Mouse (Mus musculus) thymus, adult 2 months (tissue): ENCODE data around the gene Col25a1. TPM values are rescaled to one million over a fixed set of nuclear protein-coding genes. Genes with fewer than 3 reads are reported as not detected.

Experiments
- DNase-seq: peaks from one replicate; pipeline ENCODE4 v3.0.0; 2021
- H3K27ac ChIP-seq: fragments of 200-500 bp; 2 replicates; pipeline ENCODE4 v1.5.1; 2012; ENCODE audit warnings: low read length, control low read depth; ENCODE audit not compliant: control insufficient read depth, insufficient read depth
- H3K27me3 ChIP-seq: fragments of 200-500 bp; 2 replicates; pipeline ENCODE4 v1.6.1; 2012; ENCODE audit warnings: mild to moderate bottlenecking, low read length, moderate library complexity, mixed read lengths; ENCODE audit not compliant: control insufficient read depth, insufficient read depth
- H3K36me3 ChIP-seq: fragments of 200-500 bp; 2 replicates; pipeline ENCODE4 v1.6.1; 2012; ENCODE audit warnings: mild to moderate bottlenecking, low read length, moderate library complexity; ENCODE audit not compliant: control insufficient read depth, insufficient read depth
- H3K4me1 ChIP-seq: fragments of 200-500 bp; replicated peaks from 2 replicates; pipeline ENCODE4 v1.6.1; 2012; ENCODE audit warnings: low read length; ENCODE audit not compliant: control insufficient read depth, insufficient read depth
- H3K4me3 ChIP-seq: fragments of 200-500 bp; 2 replicates; pipeline ENCODE4 v1.5.1; 2012; ENCODE audit warnings: mild to moderate bottlenecking, low read length, control low read depth, moderate library complexity; ENCODE audit not compliant: control insufficient read depth, insufficient read depth
- CTCF ChIP-seq: fragments of 200-500 bp; IDR thresholded peaks from 2 replicates; pipeline ENCODE4 v1.5.1; 2012; ENCODE audit warnings: mild to moderate bottlenecking, control low read depth, low read length, moderate library complexity, borderline replicate concordance; ENCODE audit not compliant: control insufficient read depth, poor library complexity, insufficient read depth; ENCODE audit errors: extremely low read depth
- POLR2A ChIP-seq: fragments of 200-500 bp; IDR thresholded peaks from 2 replicates; pipeline ENCODE4 v1.6.1; 2012; ENCODE audit warnings: mild to moderate bottlenecking, low read length, control low read depth, moderate library complexity; ENCODE audit not compliant: control insufficient read depth, poor library complexity, insufficient read depth; ENCODE audit errors: extremely low read depth
- WGBS: fragments of 180-500 bp; shearing (Covaris S2); methylation state at CpG from one replicate; pipeline ENCODE4 v1.1.7; 2018; 5-methylcytosine and 5-hydroxymethylcytosine counted together
- polyA plus RNA-seq: library from polyadenylated mRNA; depleted of rRNA; stranded (reverse); fragments of >200 nt; gene quantifications from 2 replicates; pipeline ENCODE4 v1.2.3, GENCODE M21; 2012

The Col25a1 gene
- polyA plus RNA-seq, 1 experiment, result not detected

GRCm38 (mm10) chr3:130310694-130311305 is 179.5 kb downstream of the Col25a1 start:
- Histone ChIP-seq H3K36me3 (no peaks in the 10 kb centered on the region), H3K27me3 (no peaks in the 10 kb centered on the region), H3K27ac (no peak overlapping the region), H3K4me3 (no peak overlapping the region), H3K4me1 (no peaks in the 10 kb centered on the region)
- DNase-seq, result no peak
- TF ChIP-seq POLR2A (no peak), CTCF (no peak)
- WGBS, result 89% methylated on average over 14 of the region's 14 CpGs

DNA sequence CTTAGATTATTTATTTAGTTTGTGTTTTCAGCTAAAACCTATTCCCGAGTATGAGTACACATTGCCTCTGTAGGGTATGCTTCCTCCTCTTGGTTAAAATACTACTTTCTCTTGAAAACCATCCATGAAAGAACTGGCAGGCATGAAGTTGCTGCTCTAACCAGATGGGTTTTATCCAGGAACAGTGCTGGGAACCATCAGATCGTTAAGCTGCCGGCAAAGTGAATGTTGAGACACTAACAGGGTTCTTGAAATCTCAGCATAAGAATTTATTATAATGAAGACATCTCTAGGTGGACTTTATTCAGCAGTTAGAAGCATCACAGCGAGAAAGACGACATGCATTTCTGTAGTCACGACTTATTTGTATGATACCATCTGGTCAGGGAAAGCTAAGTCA is 181.9 kb downstream of the Col25a1 start:
- 95% methylated on average over 6 of the region's 6 CpGs for WGBS
- TF ChIP-seq CTCF (no peak), POLR2A (no peak)
- no peak for DNase-seq
- no peak overlapping the region for H3K27ac ChIP-seq
- H3K4me3 ChIP-seq, result no peak overlapping the region
- no peaks in the 10 kb centered on the region for H3K27me3 ChIP-seq
- H3K4me1 ChIP-seq, result no peaks in the 10 kb centered on the region
- H3K36me3 ChIP-seq, result no peaks in the 10 kb centered on the region

DNA sequence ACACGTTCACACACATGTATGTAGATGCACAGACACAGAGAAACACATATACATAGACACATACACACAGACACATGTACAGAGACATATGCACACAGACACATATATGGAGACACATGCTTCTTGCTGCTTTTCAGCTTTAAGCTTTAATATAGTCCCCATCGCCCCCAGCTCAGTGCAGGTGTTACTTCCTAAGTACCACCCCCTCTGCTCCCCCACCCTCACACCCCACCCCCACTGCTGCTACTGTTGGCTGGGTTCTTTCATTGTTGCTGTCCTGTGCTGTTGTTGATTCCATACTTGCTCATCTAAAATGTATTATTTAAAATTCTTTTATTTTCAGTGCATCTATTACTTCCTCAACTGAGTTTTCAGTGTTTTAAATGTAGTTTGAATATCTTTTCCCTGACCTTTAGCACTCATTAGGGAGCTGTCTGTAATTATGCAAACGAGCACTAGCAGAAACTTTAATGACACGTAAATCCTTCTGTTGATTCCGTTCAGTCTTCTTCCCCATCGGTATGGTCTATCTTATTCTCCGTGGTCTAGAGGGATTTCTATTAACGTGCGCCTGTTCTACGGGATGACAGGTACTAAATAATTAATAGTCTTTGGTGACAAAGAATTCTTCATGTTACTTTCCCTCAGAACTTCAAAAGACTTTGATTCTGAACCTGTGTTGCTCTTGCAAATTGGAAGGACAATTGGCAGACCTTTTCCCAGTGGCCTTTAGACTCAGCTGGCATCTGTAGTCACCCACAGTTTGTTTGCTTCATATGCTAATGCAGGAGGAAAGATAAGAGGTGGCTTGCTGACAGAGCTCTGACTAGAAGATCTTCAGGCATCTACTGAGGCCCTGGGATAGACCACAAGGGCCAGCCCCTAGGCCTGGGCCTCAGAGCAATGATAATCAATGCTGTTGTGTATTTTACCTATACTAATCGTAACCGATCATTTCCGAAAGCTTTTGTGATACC is 196.0 kb downstream of the Col25a1 start:
- DNase-seq, result no peak
- WGBS, result 92% methylated on average over 13 of the region's 13 CpGs
- H3K4me3 ChIP-seq, result no peak overlapping the region
- H3K27me3 ChIP-seq, result no peaks in the 10 kb centered on the region
- no peaks in the 10 kb centered on the region for H3K4me1 ChIP-seq
- H3K36me3 ChIP-seq, result no peaks in the 10 kb centered on the region
- no peak for TF ChIP-seq POLR2A
- TF ChIP-seq CTCF, result no peak
- H3K27ac ChIP-seq, result no peak overlapping the region

GRCm38 (mm10) chr3:130328909-130329308 is 197.6 kb downstream of the Col25a1 start:
- TF ChIP-seq POLR2A (no peak), CTCF (no peak)
- WGBS, result 65% methylated on average over 9 of the region's 9 CpGs
- Histone ChIP-seq H3K4me1 (no peaks in the 10 kb centered on the region), H3K36me3 (no peaks in the 10 kb centered on the region), H3K27me3 (no peaks in the 10 kb centered on the region), H3K4me3 (no peak overlapping the region), H3K27ac (no peak overlapping the region)
- no peak for DNase-seq

DNA sequence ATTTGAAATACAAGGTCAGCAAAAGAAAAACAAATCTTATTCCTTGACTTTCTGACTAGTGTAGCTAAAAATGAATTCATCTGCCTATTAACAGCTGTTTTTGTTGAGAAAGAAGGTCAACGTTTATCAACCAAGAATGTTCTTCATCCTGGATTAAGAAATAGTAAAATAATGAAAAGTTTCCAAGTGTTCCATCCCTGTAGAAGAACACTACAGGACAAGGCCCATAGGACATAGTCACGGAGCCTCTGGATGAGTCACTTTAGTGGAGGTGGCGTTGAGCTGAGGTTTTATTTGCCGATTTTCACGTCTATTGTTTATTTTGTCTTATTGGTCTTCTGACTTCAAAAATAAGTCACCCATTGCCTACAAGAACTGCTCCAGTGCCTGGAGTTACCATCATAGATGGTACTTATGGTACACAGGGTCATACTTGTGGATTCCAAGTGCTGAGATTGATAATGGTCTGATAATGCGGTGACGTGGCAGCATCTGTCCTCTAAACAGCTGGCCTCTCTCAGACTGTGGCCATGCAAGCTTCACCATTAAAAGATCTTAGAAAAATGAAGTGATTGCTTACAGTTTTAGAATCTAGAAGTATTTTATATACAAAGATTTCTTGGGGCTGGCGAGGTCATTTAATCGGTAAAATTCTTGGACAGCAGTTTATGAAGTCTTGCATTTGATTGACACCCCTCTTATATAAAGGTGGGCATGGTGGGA is 198.7 kb downstream of the Col25a1 start:
- WGBS, result 96% methylated on average over 9 of the region's 9 CpGs
- H3K4me1 ChIP-seq, result no peaks in the 10 kb centered on the region
- TF ChIP-seq CTCF (no peak), POLR2A (no peak)

GRCm38 (mm10) chr3:130330556-130330950 is 199.3 kb downstream of the Col25a1 start:
- WGBS, result 93% methylated on average over 3 of the region's 3 CpGs
- Histone ChIP-seq H3K4me1 (no peaks in the 10 kb centered on the region), H3K27ac (no peak overlapping the region), H3K27me3 (no peaks in the 10 kb centered on the region), H3K36me3 (no peaks in the 10 kb centered on the region), H3K4me3 (no peak overlapping the region)
- no peak for DNase-seq
- TF ChIP-seq CTCF, result no peak
- TF ChIP-seq POLR2A, result no peak

More for the DNA sequence above, 198.7 kb downstream of the Col25a1 start:
- H3K27ac ChIP-seq, result no peak overlapping the region
- no peak for DNase-seq
- no peak overlapping the region for H3K4me3 ChIP-seq
- H3K27me3 ChIP-seq, result no peaks in the 10 kb centered on the region
- H3K36me3 ChIP-seq, result no peaks in the 10 kb centered on the region
